Mouse (Mus musculus): Measurements from ENCODE around the gene Cbln4. TPM values are rescaled to one million over a fixed set of nuclear protein-coding genes. Genes with fewer than 3 reads are reported as not detected.

Cbln4 gene
- total RNA-seq (2021) (not detected), polyA plus RNA-seq (2012; rRNA removed) (not detected in 2 replicates)
- long read RNA-seq = 0 reads

GRCm38 (mm10) chr2:172043235-172043610, at the start of gene Cbln4:
Cbln4 (minus strand) TSS chr2:172043466.
- H3K27ac ChIP-seq = no peak within 1 kb of the TSS
- DNase-seq = no peak
- no peaks in the 10 kb centered on the region for H3K36me3 ChIP-seq (ENCODE audit: control insufficient read depth, insufficient read depth, low read length)
- WGBS = 3% methylated on average over 23 of the region's 23 CpGs
- H3K4me3 ChIP-seq = no peak within 1 kb of the TSS
- TF ChIP-seq EP300 (IDR thresholded peaks at IDR 0.05; ENCODE audit: insufficient read depth, low read depth, low read length) (no peak), CTCF (IDR thresholded peaks at IDR 0.05) (no peak), POLR2A (IDR thresholded peaks at IDR 0.05; ENCODE audit: insufficient read depth, low read depth, low read length) (no peak)
- intact Hi-C loops (cut with DNase I) = no loop called here
- no peaks in the 10 kb centered on the region for H3K79me2 ChIP-seq (replicated peaks; ENCODE audit: control insufficient read depth, insufficient read depth, low read length)
- no peaks in the 10 kb centered on the region for H3K4me1 ChIP-seq (ENCODE audit: control insufficient read depth, insufficient read depth, low read length)
- H3K27me3 ChIP-seq (ENCODE audit: control insufficient read depth, insufficient read depth, low read length) = peaks cover 4% of the 10 kb centered on the region; the same call in 1 of the 2 replicates
- no peak within 1 kb of the TSS for H3K9ac ChIP-seq (ENCODE audit: low read depth, low read length)

- no peaks in the 10 kb centered on the region for H3K27me3 ChIP-seq (ENCODE audit: control insufficient read depth, insufficient read depth, low read length)
- no peaks in the 10 kb centered on the region for H3K4me1 ChIP-seq (ENCODE audit: control insufficient read depth, insufficient read depth, low read length)
- no peaks in the 10 kb centered on the region for H3K36me3 ChIP-seq (ENCODE audit: control insufficient read depth, insufficient read depth, low read length)
- H3K79me2 ChIP-seq (replicated peaks; ENCODE audit: control insufficient read depth, insufficient read depth, low read length) = no peaks in the 10 kb centered on the region
- 74% methylated on average over 3 of the region's 3 CpGs for WGBS
- no peak overlapping the region for H3K27ac ChIP-seq
- intact Hi-C loops (cut with DNase I) = no loop called here
- no peak overlapping the region for H3K4me3 ChIP-seq
- H3K9ac ChIP-seq (ENCODE audit: low read depth, low read length) = no peak overlapping the region
- TF ChIP-seq POLR2A (IDR thresholded peaks at IDR 0.05; ENCODE audit: insufficient read depth, low read depth, low read length) (no peak), EP300 (IDR thresholded peaks at IDR 0.05; ENCODE audit: insufficient read depth, low read depth, low read length) (no peak), CTCF (IDR thresholded peaks at IDR 0.05) (no peak)
- DNase-seq = no peak
Measured at GRCm38 (mm10) chr2:172078596-172078995, 35.3 kb upstream of the Cbln4 start.

GRCm38 (mm10) chr2:172076295-172076694, 33.0 kb upstream of the Cbln4 start:
- Histone ChIP-seq H3K36me3 (ENCODE audit: control insufficient read depth, insufficient read depth, low read length) (no peaks in the 10 kb centered on the region), H3K27me3 (ENCODE audit: control insufficient read depth, insufficient read depth, low read length) (no peaks in the 10 kb centered on the region), H3K4me1 (ENCODE audit: control insufficient read depth, insufficient read depth, low read length) (no peaks in the 10 kb centered on the region), H3K9ac (ENCODE audit: low read depth, low read length) (no peak overlapping the region), H3K79me2 (replicated peaks; ENCODE audit: control insufficient read depth, insufficient read depth, low read length) (no peaks in the 10 kb centered on the region), H3K27ac (no peak overlapping the region), H3K4me3 (no peak overlapping the region)
- WGBS = 76% methylated on average over 5 of the region's 5 CpGs
- intact Hi-C loops (cut with DNase I) = no loop called here
- no peak for DNase-seq
- TF ChIP-seq CTCF (IDR thresholded peaks at IDR 0.05) = no peak
- no peak for TF ChIP-seq POLR2A (IDR thresholded peaks at IDR 0.05; ENCODE audit: insufficient read depth, low read depth, low read length)
- TF ChIP-seq EP300 (IDR thresholded peaks at IDR 0.05; ENCODE audit: insufficient read depth, low read depth, low read length) = no peak

- TF ChIP-seq CTCF (IDR thresholded peaks at IDR 0.05) (no peak), EP300 (IDR thresholded peaks at IDR 0.05; ENCODE audit: insufficient read depth, low read depth, low read length) (no peak)
- Histone ChIP-seq H3K9ac (ENCODE audit: low read depth, low read length) (no peak overlapping the region), H3K27ac (no peak overlapping the region), H3K4me1 (ENCODE audit: control insufficient read depth, insufficient read depth, low read length) (no peaks in the 10 kb centered on the region), H3K4me3 (no peak overlapping the region), H3K79me2 (replicated peaks; ENCODE audit: control insufficient read depth, insufficient read depth, low read length) (no peaks in the 10 kb centered on the region), H3K36me3 (ENCODE audit: control insufficient read depth, insufficient read depth, low read length) (no peaks in the 10 kb centered on the region), H3K27me3 (ENCODE audit: control insufficient read depth, insufficient read depth, low read length) (no peaks in the 10 kb centered on the region)
- intact Hi-C loops (cut with DNase I) = no loop called here
- no peak for DNase-seq
- WGBS = 74% methylated on average over 7 of the region's 7 CpGs
Measured at GRCm38 (mm10) chr2:172062876-172063275, 19.6 kb upstream of the Cbln4 start.

- H3K27me3 ChIP-seq (ENCODE audit: control insufficient read depth, insufficient read depth, low read length) = no peaks in the 10 kb centered on the region
- no peaks in the 10 kb centered on the region for H3K79me2 ChIP-seq (replicated peaks; ENCODE audit: control insufficient read depth, insufficient read depth, low read length)
- H3K27ac ChIP-seq = no peak overlapping the region
- TF ChIP-seq EP300 (IDR thresholded peaks at IDR 0.05; ENCODE audit: insufficient read depth, low read depth, low read length) (no peak), CTCF (IDR thresholded peaks at IDR 0.05) (no peak), POLR2A (IDR thresholded peaks at IDR 0.05; ENCODE audit: insufficient read depth, low read depth, low read length) (no peak)
- H3K4me1 ChIP-seq (ENCODE audit: control insufficient read depth, insufficient read depth, low read length) = no peaks in the 10 kb centered on the region
- H3K9ac ChIP-seq (ENCODE audit: low read depth, low read length) = no peak overlapping the region
- H3K4me3 ChIP-seq = no peak overlapping the region
- no peaks in the 10 kb centered on the region for H3K36me3 ChIP-seq (ENCODE audit: control insufficient read depth, insufficient read depth, low read length)
- intact Hi-C loops (cut with DNase I) = no loop called here
- 51% methylated on average over 3 of the region's 3 CpGs for WGBS
- DNase-seq = no peak
Measured at GRCm38 (mm10) chr2:172059747-172060146, 16.5 kb upstream of the Cbln4 start.

- Histone ChIP-seq H3K27ac (no peak overlapping the region), H3K79me2 (replicated peaks; ENCODE audit: control insufficient read depth, insufficient read depth, low read length) (no peaks in the 10 kb centered on the region), H3K27me3 (ENCODE audit: control insufficient read depth, insufficient read depth, low read length) (no peaks in the 10 kb centered on the region), H3K36me3 (ENCODE audit: control insufficient read depth, insufficient read depth, low read length) (no peaks in the 10 kb centered on the region), H3K9ac (ENCODE audit: low read depth, low read length) (no peak overlapping the region), H3K4me1 (ENCODE audit: control insufficient read depth, insufficient read depth, low read length) (no peaks in the 10 kb centered on the region), H3K4me3 (no peak overlapping the region)
- intact Hi-C loops (cut with DNase I) = no loop called here
- DNase-seq = no peak
- WGBS = 67% methylated on average over 7 of the region's 7 CpGs
- TF ChIP-seq EP300 (IDR thresholded peaks at IDR 0.05; ENCODE audit: insufficient read depth, low read depth, low read length) (no peak), POLR2A (IDR thresholded peaks at IDR 0.05; ENCODE audit: insufficient read depth, low read depth, low read length) (no peak), CTCF (IDR thresholded peaks at IDR 0.05) (no peak)
Measured at GRCm38 (mm10) chr2:172058936-172059665, 15.8 kb upstream of the Cbln4 start.

Data from heart, adult 2 months (tissue).